Mouse (Mus musculus): Measurements from ENCODE around the gene Evpl. TPM values are rescaled to one million over a fixed set of nuclear protein-coding genes. Genes with fewer than 3 reads are reported as not detected.

Evpl gene
- polyA plus RNA-seq, 1 experiment from 2014 or later: 1.00 TPM

GRCm38 (mm10) chr11:116254627-116255026 lies 16.8 kb upstream of the Evpl start:
- ATAC-seq (ENCODE audit: low FRiP score): no peak
- no peak overlapping the region for H3K9ac ChIP-seq (replicated peaks)
- H3K4me3 ChIP-seq (replicated peaks): no peak overlapping the region
- no peak overlapping the region for H3K27ac ChIP-seq (replicated peaks)
- peaks cover 91% of the 10 kb centered on the region for H3K36me3 ChIP-seq
- no peaks in the 10 kb centered on the region for H3K9me3 ChIP-seq (replicated peaks)
- H3K4me1 ChIP-seq: no peaks in the 10 kb centered on the region
- H3K4me2 ChIP-seq: no peak overlapping the region
- 80% methylated on average over 9 of the region's 9 CpGs for WGBS
- H3K27me3 ChIP-seq (replicated peaks): no peaks in the 10 kb centered on the region

GRCm38 (mm10) chr11:116253076-116253600 lies 15.3 kb upstream of the Evpl start:
- Histone ChIP-seq H3K9ac (replicated peaks) (no peak overlapping the region), H3K4me2 (no peak overlapping the region), H3K27ac (replicated peaks) (no peak overlapping the region), H3K4me3 (replicated peaks) (no peak overlapping the region), H3K36me3 (peaks cover 92% of the 10 kb centered on the region), H3K4me1 (no peaks in the 10 kb centered on the region), H3K9me3 (replicated peaks) (no peaks in the 10 kb centered on the region), H3K27me3 (replicated peaks) (no peaks in the 10 kb centered on the region)
- 87% methylated on average over 3 of the region's 3 CpGs for WGBS
- ATAC-seq (ENCODE audit: low FRiP score): no peak

- Histone ChIP-seq H3K4me2 (no peak overlapping the region), H3K27ac (replicated peaks) (no peak overlapping the region), H3K36me3 (peaks cover 97% of the 10 kb centered on the region), H3K4me1 (no peaks in the 10 kb centered on the region), H3K27me3 (replicated peaks) (no peaks in the 10 kb centered on the region), H3K4me3 (replicated peaks) (no peak overlapping the region), H3K9me3 (replicated peaks) (no peaks in the 10 kb centered on the region), H3K9ac (replicated peaks) (no peak overlapping the region)
- no peak for ATAC-seq (ENCODE audit: low FRiP score)
- 92% methylated on average over 8 of the region's 8 CpGs for WGBS
Measured at GRCm38 (mm10) chr11:116250898-116251297, 13.0 kb upstream of the Evpl start.

GRCm38 (mm10) chr11:116247502-116248222 lies 9.8 kb upstream of the Evpl start:
- 86% methylated on average over 14 of the region's 14 CpGs for WGBS
- H3K27me3 ChIP-seq (replicated peaks): no peaks in the 10 kb centered on the region
- no peaks in the 10 kb centered on the region for H3K4me1 ChIP-seq
- no peak overlapping the region for H3K4me2 ChIP-seq
- H3K9ac ChIP-seq (replicated peaks): no peak overlapping the region
- ATAC-seq (ENCODE audit: low FRiP score): no peak
- H3K36me3 ChIP-seq: peaks cover 99% of the 10 kb centered on the region
- H3K9me3 ChIP-seq (replicated peaks): no peaks in the 10 kb centered on the region
- no peak overlapping the region for H3K27ac ChIP-seq (replicated peaks)
- H3K4me3 ChIP-seq (replicated peaks): no peak overlapping the region

GRCm38 (mm10) chr11:116245616-116246015 lies 7.7 kb upstream of the Evpl start:
- 80% methylated on average over 6 of the region's 6 CpGs for WGBS
- Histone ChIP-seq H3K9me3 (replicated peaks) (no peaks in the 10 kb centered on the region), H3K4me2 (no peak overlapping the region), H3K4me3 (replicated peaks) (no peak overlapping the region), H3K9ac (replicated peaks) (no peak overlapping the region), H3K27me3 (replicated peaks) (no peaks in the 10 kb centered on the region), H3K27ac (replicated peaks) (no peak overlapping the region), H3K4me1 (no peaks in the 10 kb centered on the region), H3K36me3 (peaks cover 78% of the 10 kb centered on the region)
- ATAC-seq (ENCODE audit: low FRiP score): no peak

- no peak for ATAC-seq (ENCODE audit: low FRiP score)
- Histone ChIP-seq H3K27ac (replicated peaks) (no peak overlapping the region), H3K4me2 (no peak overlapping the region), H3K36me3 (peaks cover 68% of the 10 kb centered on the region), H3K4me3 (replicated peaks) (no peak overlapping the region), H3K9me3 (replicated peaks) (no peaks in the 10 kb centered on the region), H3K4me1 (no peaks in the 10 kb centered on the region; the same call in 1 of the 2 replicates), H3K27me3 (replicated peaks) (no peaks in the 10 kb centered on the region), H3K9ac (replicated peaks) (no peak overlapping the region)
- WGBS: 89% methylated on average over 8 of the region's 8 CpGs
Measured at GRCm38 (mm10) chr11:116244580-116244979, 6.7 kb upstream of the Evpl start.

- Histone ChIP-seq H3K4me1 (peaks cover 4% of the 10 kb centered on the region; the same call in 1 of the 2 replicates), H3K4me2 (no peak overlapping the region), H3K9ac (replicated peaks) (no peak overlapping the region), H3K36me3 (peaks cover 40% of the 10 kb centered on the region), H3K27me3 (replicated peaks) (peaks cover 20% of the 10 kb centered on the region), H3K27ac (replicated peaks) (no peak overlapping the region), H3K9me3 (replicated peaks) (no peaks in the 10 kb centered on the region), H3K4me3 (replicated peaks) (no peak overlapping the region)
- 15% methylated on average over 12 of the region's 12 CpGs for WGBS
- ATAC-seq (ENCODE audit: low FRiP score): no peak
Measured at GRCm38 (mm10) chr11:116241744-116242235, 3.9 kb upstream of the Evpl start.

- H3K4me2 ChIP-seq: no peak overlapping the region
- no peak overlapping the region for H3K9ac ChIP-seq (replicated peaks)
- ATAC-seq (ENCODE audit: low FRiP score): no peak
- H3K27me3 ChIP-seq (replicated peaks): peaks cover 21% of the 10 kb centered on the region
- H3K27ac ChIP-seq (replicated peaks): no peak overlapping the region
- H3K9me3 ChIP-seq (replicated peaks): no peaks in the 10 kb centered on the region
- no peak overlapping the region for H3K4me3 ChIP-seq (replicated peaks)
- H3K36me3 ChIP-seq: peaks cover 20% of the 10 kb centered on the region
- peaks cover 4% of the 10 kb centered on the region; the same call in 1 of the 2 replicates for H3K4me1 ChIP-seq
- WGBS: 13% methylated on average over 7 of the region's 7 CpGs
Measured at GRCm38 (mm10) chr11:116239797-116240196, 1.9 kb upstream of the Evpl start.

- ATAC-seq (ENCODE audit: low FRiP score): no peak
- Histone ChIP-seq H3K9me3 (replicated peaks) (no peaks in the 10 kb centered on the region), H3K9ac (replicated peaks) (no peak overlapping the region), H3K27ac (replicated peaks) (no peak overlapping the region), H3K4me3 (replicated peaks) (no peak overlapping the region), H3K4me1 (peaks cover 4% of the 10 kb centered on the region; the same call in 1 of the 2 replicates), H3K4me2 (no peak overlapping the region), H3K36me3 (no peaks in the 10 kb centered on the region), H3K27me3 (replicated peaks) (peaks cover 24% of the 10 kb centered on the region)
- WGBS: 89% methylated on average over 8 of the region's 8 CpGs
Measured at GRCm38 (mm10) chr11:116234901-116235300, 3.0 kb downstream of the Evpl start.

- ATAC-seq (ENCODE audit: low FRiP score): no peak
- H3K27ac ChIP-seq (replicated peaks): no peak overlapping the region
- H3K4me2 ChIP-seq: peak overlapping the region; percentile 28
- no peak overlapping the region for H3K9ac ChIP-seq (replicated peaks)
- H3K9me3 ChIP-seq (replicated peaks): no peaks in the 10 kb centered on the region
- H3K36me3 ChIP-seq: no peaks in the 10 kb centered on the region
- no peaks in the 10 kb centered on the region for H3K4me1 ChIP-seq
- peaks cover 10% of the 10 kb centered on the region for H3K27me3 ChIP-seq (replicated peaks)
- 27% methylated on average over 17 of the region's 17 CpGs for WGBS
- no peak overlapping the region for H3K4me3 ChIP-seq (replicated peaks)
Measured at GRCm38 (mm10) chr11:116232427-116232826, 5.5 kb downstream of the Evpl start.

- peaks cover 10% of the 10 kb centered on the region for H3K27me3 ChIP-seq (replicated peaks)
Measured at GRCm38 (mm10) chr11:116228699-116229098, 9.2 kb downstream of the Evpl start.

GRCm38 (mm10) chr11:116226414-116226813 lies 11.5 kb downstream of the Evpl start:
- Histone ChIP-seq H3K4me2 (no peak overlapping the region), H3K4me3 (replicated peaks) (no peak overlapping the region), H3K4me1 (peaks cover 15% of the 10 kb centered on the region), H3K27me3 (replicated peaks) (peaks cover 30% of the 10 kb centered on the region), H3K9me3 (replicated peaks) (no peaks in the 10 kb centered on the region), H3K27ac (replicated peaks) (no peak overlapping the region), H3K36me3 (no peaks in the 10 kb centered on the region), H3K9ac (replicated peaks) (no peak overlapping the region)
- WGBS: 0% methylated on average over 2 of the region's 2 CpGs
- no peak for ATAC-seq (ENCODE audit: low FRiP score)

More at GRCm38 (mm10) chr11:116228699-116229098, 9.2 kb downstream of the Evpl start:
- H3K9me3 ChIP-seq (replicated peaks): no peaks in the 10 kb centered on the region
- no peak overlapping the region for H3K4me2 ChIP-seq
- no peaks in the 10 kb centered on the region for H3K36me3 ChIP-seq
- no peak overlapping the region for H3K4me3 ChIP-seq (replicated peaks)
- no peaks in the 10 kb centered on the region for H3K4me1 ChIP-seq
- WGBS: 79% methylated on average over 4 of the region's 4 CpGs
- H3K27ac ChIP-seq (replicated peaks): no peak overlapping the region
- no peak overlapping the region for H3K9ac ChIP-seq (replicated peaks)
- no peak for ATAC-seq (ENCODE audit: low FRiP score)
